Mouse (Mus musculus) lung, postnatal 0 days (tissue): ENCODE measurements around the gene Ier5.

ENCODE experiments used
- CTCF ChIP-seq: IDR thresholded peaks from 2 replicates; pipeline ENCODE4 v1.5.1; 2016; ENCODE audit warnings: antibody characterized with exemption, mild to moderate bottlenecking
- EP300 ChIP-seq: IDR thresholded peaks from 2 replicates; pipeline ENCODE4 v1.6.1; 2016; ENCODE audit warnings: antibody characterized with exemption, mild to moderate bottlenecking, control low read depth

- TF ChIP-seq EP300 (peak; percentile 93), CTCF (no peak)
Measured at GRCm38 (mm10) chr1:155082158-155082964, 17.1 kb downstream of the Ier5 start.
